Mouse (Mus musculus) liver, postnatal 0 days (tissue): ENCODE measurements around the gene Rsbn1.

Source experiments
- CTCF ChIP-seq: sonication (generic); IDR thresholded peaks from 2 replicates; pipeline ENCODE4 v1.5.1; 2016; ENCODE audit warnings: antibody characterized with exemption, low read depth
- EP300 ChIP-seq: IDR thresholded peaks from 2 replicates; pipeline ENCODE4 v1.6.1; 2016; ENCODE audit warnings: antibody characterized with exemption, low read depth, mild to moderate bottlenecking

DNA sequence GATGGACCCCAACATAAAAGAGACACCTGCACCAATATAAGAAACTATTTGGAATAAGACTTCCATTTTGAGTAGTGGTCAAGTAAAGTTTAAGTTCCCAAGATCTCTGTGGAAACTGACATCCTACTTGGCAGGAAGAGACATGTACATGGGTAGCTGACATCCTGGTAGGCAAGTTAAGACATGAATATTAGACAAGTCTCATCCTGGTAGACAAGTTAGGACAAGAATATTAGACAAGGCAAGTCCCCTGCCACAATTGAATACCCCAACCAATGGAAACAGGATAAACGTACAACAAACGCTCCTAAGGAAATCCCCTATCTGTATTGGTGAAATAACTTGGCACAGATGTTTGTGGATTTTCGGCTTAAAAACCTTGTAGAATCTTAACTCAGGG, 20.5 kb upstream of the Rsbn1 start:
- no peak for TF ChIP-seq CTCF
- TF ChIP-seq EP300: no peak
